Mouse (Mus musculus) ES-E14 (cell line): ENCODE results near the gene Lnx1. TPM values are rescaled to one million over a fixed set of nuclear protein-coding genes. Genes with fewer than 3 reads are reported as not detected.
A peak's percentile ranks its signal among the peaks of the same experiment; 100 is the strongest.

Experiments used
- DNase-seq: peaks from one replicate; pipeline ENCODE4 v3.0.0-alpha.2; 2013; ENCODE audit warnings: low read depth, low spot score
- H3K27ac ChIP-seq: 2 replicates; pipeline ENCODE4 v1.5.1; 2012; ENCODE audit warnings: low read depth, mild to moderate bottlenecking, low read length, moderate library complexity, mixed read lengths; ENCODE audit not compliant: poor library complexity, insufficient read depth, severe bottlenecking
- H3K36me3 ChIP-seq: 2 replicates; pipeline ENCODE4 v1.6.1; 2012; ENCODE audit warnings: mild to moderate bottlenecking, low read length, moderate library complexity, mixed read lengths; ENCODE audit not compliant: control insufficient read depth, poor library complexity, insufficient read depth, severe bottlenecking
- H3K4me1 ChIP-seq, 2 experiments: fragments of 150-350 bp in 1 of 2; sonication (generic) in 1 of 2; 2 replicates each; pipeline ENCODE4 v1.6.1; 2012; ENCODE audit warnings: low read length in 2 of 2, mild to moderate bottlenecking in 1 of 2, mixed read lengths in 1 of 2; ENCODE audit not compliant: control insufficient read depth in 2 of 2, insufficient read depth in 2 of 2, poor library complexity in 1 of 2
- H3K4me3 ChIP-seq, 2 experiments: fragments of 150-350 bp in 1 of 2; sonication (generic) in 1 of 2; 2 replicates each; pipeline ENCODE4 v1.5.1; 2012; ENCODE audit warnings: low read length in 2 of 2, low read depth in 1 of 2, mild to moderate bottlenecking in 1 of 2, mixed read lengths in 1 of 2; ENCODE audit not compliant: insufficient read depth in 1 of 2, poor library complexity in 1 of 2, severe bottlenecking in 1 of 2
- H3K9ac ChIP-seq: 2 replicates; pipeline ENCODE4 v1.6.1; 2012; ENCODE audit warnings: low read depth, mild to moderate bottlenecking, low read length, mixed read lengths; ENCODE audit not compliant: poor library complexity, insufficient read depth, severe bottlenecking
- H3K9me3 ChIP-seq: fragments of 150-350 bp; sonication (generic); 2 replicates; pipeline ENCODE4 v1.6.1; 2012; ENCODE audit warnings: low read depth, mild to moderate bottlenecking, low read length; ENCODE audit not compliant: control insufficient read depth, insufficient read depth
- CHD2 ChIP-seq: IDR thresholded peaks from 2 replicates; pipeline ENCODE4 v1.6.1; 2014; ENCODE audit warnings: mild to moderate bottlenecking, low read depth, low read length, inconsistent platforms
- HCFC1 ChIP-seq: IDR thresholded peaks from 2 replicates; pipeline ENCODE4 v1.6.1; 2012; ENCODE audit warnings: low read length, inconsistent platforms, borderline replicate concordance; ENCODE audit not compliant: insufficient read depth
- MAFK ChIP-seq: IDR thresholded peaks from 2 replicates; pipeline ENCODE4 v1.6.1; 2014; ENCODE audit warnings: mild to moderate bottlenecking, low read depth, low read length, inconsistent platforms; ENCODE audit not compliant: insufficient read depth
- ZC3H11A ChIP-seq: IDR thresholded peaks from 2 replicates; pipeline ENCODE4 v1.6.1; 2012; ENCODE audit warnings: low read depth, mild to moderate bottlenecking, inconsistent platforms, low read length, borderline replicate concordance
- ZNF384 ChIP-seq: IDR thresholded peaks from 2 replicates; pipeline ENCODE4 v1.6.1; 2012; ENCODE audit warnings: low read depth, low read length, inconsistent platforms
- in situ Hi-C, 2 experiments: fragments of 600-800 bp; cut with MboI; formaldehyde crosslinking; loops; one replicate each; pipeline ENCODE4 v1.15.1; 2025; ENCODE audit warnings: low sequenced_read_pairs in 2 of 2, inconsistent platforms in 1 of 2; ENCODE audit not compliant: unreplicated experiment in 2 of 2
- total RNA-seq: library from RNA; depleted of rRNA; stranded (reverse); fragments of 300-350 nt; gene quantifications from 2 replicates; pipeline ENCODE4 v1.2.3, GENCODE M21; 2012

Lnx1 gene
- total RNA-seq, 1 experiment = 0.71 TPM

DNA sequence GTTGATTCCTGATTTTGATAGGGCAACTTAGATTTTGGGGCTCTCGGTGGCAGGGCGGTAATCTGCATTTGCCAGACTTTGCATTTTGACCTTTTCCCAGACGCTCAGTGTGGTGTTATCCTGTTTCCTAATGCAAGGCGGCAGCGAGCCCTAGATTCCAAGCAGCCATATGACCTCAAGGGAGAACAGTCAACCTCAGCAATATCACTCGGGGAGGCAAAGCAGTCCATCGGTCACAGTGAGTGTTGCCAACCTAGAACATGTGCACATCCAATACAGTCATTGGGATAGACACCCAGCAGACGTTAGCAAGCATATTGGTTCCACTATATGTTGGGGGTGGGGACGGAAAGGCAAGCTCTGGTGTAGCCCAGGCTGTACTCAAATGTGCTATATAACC lies 54.5 kb downstream of the Lnx1 start:
- no peak for DNase-seq
- Histone ChIP-seq H3K27ac (no peak overlapping the region), H3K9ac (no peak overlapping the region), H3K9me3 (no peaks in the 10 kb centered on the region), H3K4me1 (no peaks in the 10 kb centered on the region), H3K36me3 (no peaks in the 10 kb centered on the region), H3K4me3 (no peak overlapping the region)
- TF ChIP-seq HCFC1 (no peak), CHD2 (no peak), MAFK (no peak), ZC3H11A (no peak), ZNF384 (no peak)
- in situ Hi-C loops = loop anchor here in 1 of 2 experiments (25.0 kb wide), 1 partner anchor 264 kb away; no protein-coding TSS in a partner anchor

DNA sequence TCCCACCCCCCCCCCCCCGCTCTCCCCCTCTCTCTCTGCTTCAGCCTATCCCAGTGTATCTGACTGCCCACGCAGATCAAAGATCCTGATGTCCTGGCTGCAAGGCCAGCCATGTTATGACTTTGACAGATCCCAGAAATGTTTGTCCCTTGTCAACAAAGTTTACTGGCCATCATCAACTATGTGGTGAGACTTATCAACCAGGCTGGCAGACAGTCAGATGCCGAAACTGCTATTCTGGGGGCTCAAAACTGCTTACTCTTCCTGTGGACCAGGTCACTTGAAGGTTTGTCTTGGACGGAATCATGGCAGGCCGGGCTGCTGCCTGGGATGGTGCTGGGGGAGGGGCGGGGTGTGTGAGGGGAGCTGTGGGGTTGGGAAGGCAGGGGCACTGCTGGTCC lies 55.1 kb downstream of the Lnx1 start:
- no peaks in the 10 kb centered on the region for H3K9me3 ChIP-seq
- no peak overlapping the region for H3K27ac ChIP-seq
- no peaks in the 10 kb centered on the region for H3K36me3 ChIP-seq
- H3K4me3 ChIP-seq = no peak overlapping the region
- no peak overlapping the region for H3K9ac ChIP-seq
- no peaks in the 10 kb centered on the region for H3K4me1 ChIP-seq
- in situ Hi-C loops = loop anchor here in 1 of 2 experiments (25.0 kb wide), 1 partner anchor 265 kb away; no protein-coding TSS in a partner anchor
- no peak for DNase-seq
- TF ChIP-seq CHD2 (no peak), ZNF384 (no peak), MAFK (no peak), ZC3H11A (no peak), HCFC1 (no peak)

DNA sequence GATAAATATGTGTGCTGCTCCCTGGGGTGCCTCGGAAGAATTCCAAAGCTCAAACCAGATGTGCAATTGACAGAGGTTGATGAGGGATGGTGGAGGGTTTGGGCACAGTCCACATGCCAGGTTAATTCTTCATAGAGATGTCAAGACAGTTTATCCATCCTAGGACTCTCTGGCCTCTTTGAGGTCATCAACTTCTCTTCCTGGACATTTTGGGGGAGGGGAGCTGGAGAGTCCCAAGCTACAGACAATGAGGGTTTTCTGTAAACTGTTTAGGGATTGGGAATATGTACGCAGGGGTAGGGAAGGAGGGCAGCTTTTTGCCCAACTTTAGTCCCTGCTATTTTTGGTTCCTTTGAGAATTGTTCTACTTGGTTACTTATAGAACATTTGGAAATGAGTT lies 60.4 kb downstream of the Lnx1 start:
- in situ Hi-C loops = loop anchor here in 1 of 2 experiments (25.0 kb wide), 1 partner anchor 270 kb away; no protein-coding TSS in a partner anchor
- H3K9ac ChIP-seq = no peak overlapping the region
- H3K36me3 ChIP-seq = no peaks in the 10 kb centered on the region
- DNase-seq = no peak
- H3K27ac ChIP-seq = no peak overlapping the region
- H3K9me3 ChIP-seq = no peaks in the 10 kb centered on the region
- TF ChIP-seq ZC3H11A = no peak
- no peak for TF ChIP-seq ZNF384
- TF ChIP-seq MAFK = no peak
- no peak for TF ChIP-seq CHD2
- no peak for TF ChIP-seq HCFC1
- no peaks in the 10 kb centered on the region for H3K4me1 ChIP-seq
- no peak overlapping the region for H3K4me3 ChIP-seq

DNA sequence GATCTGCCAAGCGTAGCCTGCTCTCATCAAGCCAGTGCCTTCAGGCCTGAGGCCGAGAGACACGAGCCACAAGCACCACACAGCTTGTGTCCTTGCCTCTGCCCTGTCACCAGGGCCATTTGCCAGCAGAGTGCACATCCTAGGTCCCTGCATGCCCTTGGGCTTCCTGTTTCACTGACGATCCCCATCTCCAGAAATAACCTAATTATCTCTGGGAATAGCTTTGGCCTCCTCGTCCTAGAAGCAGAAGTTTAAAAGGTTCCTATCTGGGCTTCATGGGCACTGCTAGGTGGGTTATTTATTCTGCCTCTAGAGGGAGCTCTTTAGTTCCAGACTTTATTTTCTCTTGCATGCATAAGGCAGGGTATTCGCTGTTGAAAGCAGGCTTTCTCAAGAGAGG lies 61.7 kb downstream of the Lnx1 start:
- H3K4me3 ChIP-seq = no peak overlapping the region
- H3K36me3 ChIP-seq = no peaks in the 10 kb centered on the region
- TF ChIP-seq ZC3H11A (no peak), HCFC1 (no peak), ZNF384 (no peak)
- in situ Hi-C loops = loop anchor here in 1 of 2 experiments (25.0 kb wide), 1 partner anchor 271 kb away; no protein-coding TSS in a partner anchor
- no peak overlapping the region for H3K27ac ChIP-seq
- H3K9me3 ChIP-seq = no peaks in the 10 kb centered on the region
- peak; percentile 38 for DNase-seq
- H3K9ac ChIP-seq = no peak overlapping the region
- H3K4me1 ChIP-seq = no peaks in the 10 kb centered on the region

DNA sequence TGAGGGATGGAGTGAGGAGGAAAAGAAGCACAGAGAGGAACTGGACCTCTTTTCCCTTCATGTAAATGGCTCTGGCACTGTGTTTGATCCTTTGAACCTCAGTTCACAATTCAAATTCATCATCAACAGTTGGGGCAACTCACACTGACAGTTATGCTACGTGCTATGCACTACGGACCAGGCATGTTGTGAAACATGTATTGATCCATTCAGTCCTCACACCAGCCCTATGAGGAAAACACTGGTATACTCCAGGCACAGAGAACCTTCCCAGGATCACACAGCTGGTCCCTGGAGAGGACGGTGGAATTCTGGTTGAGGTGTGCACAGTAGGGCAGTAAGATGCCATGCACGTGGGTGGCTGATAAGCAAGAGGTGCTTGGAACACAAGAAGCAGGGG lies 62.2 kb downstream of the Lnx1 start:
- Histone ChIP-seq H3K4me3 (no peak overlapping the region), H3K27ac (no peak overlapping the region), H3K36me3 (no peaks in the 10 kb centered on the region), H3K9me3 (no peaks in the 10 kb centered on the region), H3K4me1 (no peaks in the 10 kb centered on the region), H3K9ac (no peak overlapping the region)
- in situ Hi-C loops = loop anchor here in 1 of 2 experiments (25.0 kb wide), 1 partner anchor 272 kb away; no protein-coding TSS in a partner anchor
- no peak for TF ChIP-seq ZC3H11A
- no peak for TF ChIP-seq MAFK
- TF ChIP-seq HCFC1 = no peak
- no peak for TF ChIP-seq CHD2
- no peak for TF ChIP-seq ZNF384
- no peak for DNase-seq
